Mouse (Mus musculus) small intestine, adult 2 months (tissue): ENCODE measurements around the gene Acap3. TPM values are rescaled to one million over a fixed set of nuclear protein-coding genes. Genes with fewer than 3 reads are reported as not detected.

Experiments
- H3K27ac ChIP-seq: fragments of 200-500 bp; 2 replicates; pipeline ENCODE4 v1.5.1; 2012; ENCODE audit warnings: low read depth, low read length, control low read depth, inconsistent platforms; ENCODE audit not compliant: insufficient read depth
- H3K27me3 ChIP-seq: fragments of 200-500 bp; 2 replicates; pipeline ENCODE4 v1.6.1; 2012; ENCODE audit warnings: mild to moderate bottlenecking, moderate library complexity, low read length, inconsistent platforms; ENCODE audit not compliant: control insufficient read depth, insufficient read depth
- H3K36me3 ChIP-seq: fragments of 200-500 bp; 2 replicates; pipeline ENCODE4 v1.6.1; 2012; ENCODE audit warnings: mild to moderate bottlenecking, low read length, control low read depth, inconsistent platforms; ENCODE audit not compliant: control insufficient read depth, insufficient read depth
- H3K4me1 ChIP-seq: fragments of 200-500 bp; 2 replicates; pipeline ENCODE4 v1.6.1; 2012; ENCODE audit warnings: low read length, inconsistent platforms, mixed read lengths; ENCODE audit not compliant: control insufficient read depth, insufficient read depth, insufficient read length
- H3K4me3 ChIP-seq: fragments of 200-500 bp; 2 replicates; pipeline ENCODE4 v1.5.1; 2012; ENCODE audit warnings: low read depth, mild to moderate bottlenecking, control low read depth, inconsistent platforms, low read length, moderate library complexity
- CTCF ChIP-seq: fragments of 200-500 bp; IDR thresholded peaks from 2 replicates; pipeline ENCODE4 v1.5.1; 2012; ENCODE audit warnings: low read depth, mild to moderate bottlenecking, control low read depth, inconsistent platforms, low read length, moderate library complexity, mixed read lengths; ENCODE audit not compliant: insufficient replicate concordance, insufficient read length; ENCODE audit errors: extremely low read depth
- POLR2A ChIP-seq: fragments of 200-500 bp; IDR thresholded peaks from 2 replicates; pipeline ENCODE4 v1.6.1; 2012; ENCODE audit warnings: low read depth, mild to moderate bottlenecking, control low read depth, inconsistent platforms, low read length, moderate library complexity
- WGBS: fragments of 180-500 bp; shearing (Covaris S2); methylation state at CpG from one replicate; pipeline ENCODE4 v1.1.7; 2018; 5-methylcytosine and 5-hydroxymethylcytosine counted together
- polyA plus RNA-seq: library from polyadenylated mRNA; depleted of rRNA; stranded (reverse); fragments of >200 nt; gene quantifications from 2 replicates; pipeline ENCODE4 v1.2.3, GENCODE M21; 2012

Acap3 gene
- polyA plus RNA-seq, 1 experiment: 15.9 TPM

GRCm38 (mm10) chr4:155888181-155888580 lies 3.4 kb upstream of the Acap3 start:
- Histone ChIP-seq H3K4me1 (peaks cover 12% of the 10 kb centered on the region), H3K27me3 (no peaks in the 10 kb centered on the region), H3K36me3 (peaks cover 31% of the 10 kb centered on the region), H3K27ac (no peak overlapping the region), H3K4me3 (no peak overlapping the region)
- 87% methylated on average over 9 of the region's 9 CpGs for WGBS
- no peak for TF ChIP-seq CTCF
- TF ChIP-seq POLR2A: no peak

GRCm38 (mm10) chr4:155889316-155889715 lies 2.3 kb upstream of the Acap3 start:
- 59% methylated on average over 5 of the region's 5 CpGs for WGBS
- peaks cover 29% of the 10 kb centered on the region for H3K36me3 ChIP-seq
- no peak overlapping the region for H3K27ac ChIP-seq
- no peaks in the 10 kb centered on the region for H3K27me3 ChIP-seq
- no peak for TF ChIP-seq CTCF
- no peak for TF ChIP-seq POLR2A
- peaks cover 21% of the 10 kb centered on the region for H3K4me1 ChIP-seq
- no peak overlapping the region for H3K4me3 ChIP-seq

- Histone ChIP-seq H3K4me3 (peak overlapping the region; percentile 90), H3K36me3 (peaks cover 22% of the 10 kb centered on the region), H3K4me1 (peaks cover 21% of the 10 kb centered on the region), H3K27ac (no peak overlapping the region), H3K27me3 (no peaks in the 10 kb centered on the region)
- WGBS: under 1% methylated on average over 34 of the region's 34 CpGs
- TF ChIP-seq POLR2A (no peak), CTCF (no peak)
Measured at GRCm38 (mm10) chr4:155891011-155891471, 581 bp upstream of the Acap3 start.

GRCm38 (mm10) chr4:155892017-155892416 lies 395 bp downstream of the Acap3 start:
- Histone ChIP-seq H3K27ac (peak overlapping the region; percentile 100), H3K36me3 (peaks cover 15% of the 10 kb centered on the region), H3K27me3 (no peaks in the 10 kb centered on the region), H3K4me1 (peaks cover 21% of the 10 kb centered on the region), H3K4me3 (peak overlapping the region; percentile 90)
- 2% methylated on average over 56 of the region's 56 CpGs for WGBS
- TF ChIP-seq CTCF: peak; percentile 35; the same call in 1 of the 2 replicates
- TF ChIP-seq POLR2A: no peak; the same call in 1 of the 2 replicates

- 5% methylated on average over 37 of the region's 37 CpGs for WGBS
- H3K36me3 ChIP-seq: peaks cover 11% of the 10 kb centered on the region
Measured at GRCm38 (mm10) chr4:155892438-155893211, 1.0 kb downstream of the Acap3 start.

GRCm38 (mm10) chr4:155893212-155893690 lies 1.6 kb downstream of the Acap3 start:
- Histone ChIP-seq H3K4me3 (peak overlapping the region; percentile 27; the same call in 1 of the 2 replicates), H3K27me3 (no peaks in the 10 kb centered on the region), H3K4me1 (peaks cover 21% of the 10 kb centered on the region), H3K36me3 (peaks cover 6% of the 10 kb centered on the region), H3K27ac (no peak overlapping the region)
- 77% methylated on average over 8 of the region's 8 CpGs for WGBS
- TF ChIP-seq CTCF: no peak
- TF ChIP-seq POLR2A: no peak

More at GRCm38 (mm10) chr4:155892438-155893211, 1.0 kb downstream of the Acap3 start:
- peak overlapping the region; percentile 29; the same call in 1 of the 2 replicates for H3K27ac ChIP-seq
- peak overlapping the region; percentile 90 for H3K4me3 ChIP-seq
- H3K4me1 ChIP-seq: peaks cover 21% of the 10 kb centered on the region
- TF ChIP-seq CTCF (no peak), POLR2A (no peak)
- H3K27me3 ChIP-seq: no peaks in the 10 kb centered on the region

GRCm38 (mm10) chr4:155894311-155894881 lies 2.8 kb downstream of the Acap3 start:
- H3K27me3 ChIP-seq: no peaks in the 10 kb centered on the region
- peak overlapping the region; percentile 64 for H3K27ac ChIP-seq
- 25% methylated on average over 8 of the region's 8 CpGs for whole genome bisulfite sequencing
- TF ChIP-seq POLR2A: no peak
- TF ChIP-seq CTCF: no peak
- H3K4me1 ChIP-seq: peaks cover 21% of the 10 kb centered on the region
- H3K4me3 ChIP-seq: peak overlapping the region; percentile 22; the same call in 1 of the 2 replicates
- H3K36me3 ChIP-seq: peaks cover 5% of the 10 kb centered on the region
